Mouse (Mus musculus) forebrain, embryonic 14.5 days (tissue): ENCODE data around the gene Slc35b2. TPM values are rescaled to one million over a fixed set of nuclear protein-coding genes. Genes with fewer than 3 reads are reported as not detected.

Experiments used
- ATAC-seq: fragments of 200-750 bp; cut with Nextera tagmentation; 2 replicates; pipeline ENCODE4 v1.8.0; 2017; ENCODE audit warnings: mild to moderate bottlenecking, moderate library complexity
- DNase-seq: peaks from one replicate; pipeline ENCODE4 v3.0.0-alpha.2; 2015; ENCODE audit warnings: low spot score
- H3K27ac ChIP-seq: fragments of 300-500 bp; sonication (generic); 2 replicates; pipeline ENCODE4 v1.5.1; 2014; ENCODE audit warnings: low read depth, mild to moderate bottlenecking, control low read depth, low read length, moderate library complexity
- H3K27me3 ChIP-seq: fragments of 300-500 bp; sonication (generic); replicated peaks from 2 replicates; pipeline ENCODE4 v1.6.1; 2014; ENCODE audit warnings: low read length, control low read depth, mixed read lengths; ENCODE audit not compliant: control insufficient read depth, insufficient read depth
- H3K36me3 ChIP-seq: fragments of 300-500 bp; sonication (generic); 2 replicates; pipeline ENCODE4 v1.6.1; 2014; ENCODE audit warnings: low read length, control low read depth; ENCODE audit not compliant: control insufficient read depth, insufficient read depth
- H3K4me1 ChIP-seq: fragments of 300-500 bp; sonication (generic); 2 replicates; pipeline ENCODE4 v1.6.1; 2014; ENCODE audit warnings: antibody characterized with exemption, low read length, control low read depth; ENCODE audit not compliant: control insufficient read depth, insufficient read depth
- H3K4me2 ChIP-seq: fragments of 300-500 bp; sonication (generic); 2 replicates; pipeline ENCODE4 v1.6.1; 2014; ENCODE audit warnings: mild to moderate bottlenecking, control low read depth, low read length
- H3K4me3 ChIP-seq: fragments of 300-500 bp; sonication (generic); 2 replicates; pipeline ENCODE4 v1.5.1; 2014; ENCODE audit warnings: low read depth, low read length, control low read depth
- H3K9ac ChIP-seq: fragments of 300-500 bp; sonication (generic); 2 replicates; pipeline ENCODE4 v1.6.1; 2014; ENCODE audit warnings: mild to moderate bottlenecking, low read length, control low read depth, moderate library complexity
- H3K9me3 ChIP-seq: fragments of 300-500 bp; sonication (generic); replicated peaks from 2 replicates; pipeline ENCODE4 v1.6.1; 2016; ENCODE audit warnings: low read length, control low read depth, mixed read lengths; ENCODE audit not compliant: control insufficient read depth
- WGBS: fragments of 180-500 bp; shearing (Covaris S2); extraction: QIAGEN DNeasy Blood & Tissue Kit; methylation state at CpG from one replicate; pipeline ENCODE4 v1.1.7; 2014; 5-methylcytosine and 5-hydroxymethylcytosine counted together
- polyA plus RNA-seq: library from polyadenylated mRNA; unstranded; fragments of >200 nt; fragmentation: Nextera tagmentation; extraction: Ambion mirVana; gene quantifications from 2 replicates; pipeline ENCODE4 v1.2.1, GENCODE M21; 2014

The Slc35b2 gene
- polyA plus RNA-seq, 1 experiment from 2014 or later: 102 TPM

- DNase-seq (no peak), ATAC-seq (no peak)
- Histone ChIP-seq H3K9ac (no peak overlapping the region), H3K27ac (no peak overlapping the region), H3K4me3 (0 out of 2 replicates have a peak overlapping the region, but pooled peaks have one; percentile 58), H3K9me3 (no peaks in the 10 kb centered on the region), H3K4me1 (no peaks in the 10 kb centered on the region), H3K27me3 (peaks cover 7% of the 10 kb centered on the region; the same call in 1 of the 2 replicates), H3K36me3 (no peaks in the 10 kb centered on the region), H3K4me2 (peak overlapping the region; percentile 95)
- 73% methylated on average over 3 of the region's 3 CpGs for WGBS
These were observed 7.0 kb upstream of the Slc35b2 start for GRCm38 (mm10) chr17:45556514-45557245.

- ATAC-seq (no peak), DNase-seq (no peak)
- Histone ChIP-seq H3K27ac (no peak overlapping the region), H3K4me2 (no peak overlapping the region), H3K4me1 (no peaks in the 10 kb centered on the region), H3K9me3 (no peaks in the 10 kb centered on the region), H3K4me3 (no peak overlapping the region), H3K36me3 (no peaks in the 10 kb centered on the region), H3K27me3 (peaks cover 7% of the 10 kb centered on the region; the same call in 1 of the 2 replicates), H3K9ac (no peak overlapping the region; the same call in 1 of the 2 replicates)
- WGBS: 80% methylated on average over 7 of the region's 7 CpGs
These were observed 6.3 kb upstream of the Slc35b2 start for GRCm38 (mm10) chr17:45557246-45557824.

- 70% methylated on average over 16 of the region's 16 CpGs for WGBS
- no peak for DNase-seq
These were observed 5.4 kb upstream of the Slc35b2 start for GRCm38 (mm10) chr17:45557998-45558862.

GRCm38 (mm10) chr17:45559732-45560525, 3.7 kb upstream of the Slc35b2 start:
- WGBS: 83% methylated on average over 15 of the region's 15 CpGs
- H3K27me3 ChIP-seq: peaks cover 7% of the 10 kb centered on the region; the same call in 1 of the 2 replicates

More at GRCm38 (mm10) chr17:45557998-45558862, 5.4 kb upstream of the Slc35b2 start:
- Histone ChIP-seq H3K27ac (no peak overlapping the region), H3K4me1 (no peaks in the 10 kb centered on the region), H3K27me3 (peaks cover 7% of the 10 kb centered on the region; the same call in 1 of the 2 replicates), H3K4me2 (no peak overlapping the region), H3K4me3 (no peak overlapping the region), H3K9ac (peak overlapping the region; percentile 25; the same call in 1 of the 2 replicates), H3K9me3 (no peaks in the 10 kb centered on the region), H3K36me3 (no peaks in the 10 kb centered on the region)
- ATAC-seq: no peak

GRCm38 (mm10) chr17:45563216-45563615, 458 bp upstream of the Slc35b2 start:
- Histone ChIP-seq H3K4me1 (peaks cover 8% of the 10 kb centered on the region), H3K27ac (no peak overlapping the region), H3K27me3 (no peaks in the 10 kb centered on the region), H3K9me3 (no peaks in the 10 kb centered on the region), H3K4me3 (no peak overlapping the region), H3K9ac (no peak overlapping the region), H3K36me3 (peaks cover 33% of the 10 kb centered on the region), H3K4me2 (peak overlapping the region; percentile 98; the same call in 1 of the 2 replicates)
- 79% methylated on average over 12 of the region's 12 CpGs for WGBS
- ATAC-seq (no peak), DNase-seq (no peak)

More at GRCm38 (mm10) chr17:45559732-45560525, 3.7 kb upstream of the Slc35b2 start:
- Histone ChIP-seq H3K36me3 (no peaks in the 10 kb centered on the region), H3K4me1 (peaks cover 5% of the 10 kb centered on the region), H3K27ac (no peak overlapping the region), H3K9me3 (no peaks in the 10 kb centered on the region), H3K4me3 (no peak overlapping the region), H3K4me2 (no peak overlapping the region), H3K9ac (no peak overlapping the region)
- DNase-seq: no peak
- ATAC-seq: no peak

GRCm38 (mm10) chr17:45564531-45565084, 934 bp downstream of the Slc35b2 start:
- Histone ChIP-seq H3K27me3 (no peaks in the 10 kb centered on the region), H3K4me1 (peaks cover 8% of the 10 kb centered on the region), H3K4me2 (peak overlapping the region; percentile 98), H3K36me3 (peaks cover 47% of the 10 kb centered on the region), H3K27ac (peak overlapping the region; percentile 81), H3K9ac (peak overlapping the region; percentile 88), H3K9me3 (no peaks in the 10 kb centered on the region), H3K4me3 (peak overlapping the region; percentile 82)
- no peak for DNase-seq
- ATAC-seq: no peak
- WGBS: 7% methylated on average over 18 of the region's 18 CpGs

GRCm38 (mm10) chr17:45565103-45565502, 1.4 kb downstream of the Slc35b2 start:
- Histone ChIP-seq H3K4me2 (peak overlapping the region; percentile 98), H3K9me3 (no peaks in the 10 kb centered on the region), H3K27me3 (no peaks in the 10 kb centered on the region), H3K36me3 (peaks cover 52% of the 10 kb centered on the region), H3K27ac (no peak overlapping the region), H3K4me3 (peak overlapping the region; percentile 82), H3K4me1 (peaks cover 8% of the 10 kb centered on the region), H3K9ac (peak overlapping the region; percentile 88)
- DNase-seq: no peak
- no peak for ATAC-seq
- WGBS: 93% methylated on average over 11 of the region's 11 CpGs

- Histone ChIP-seq H3K4me3 (no peak overlapping the region), H3K9me3 (no peaks in the 10 kb centered on the region), H3K27ac (no peak overlapping the region), H3K36me3 (peaks cover 61% of the 10 kb centered on the region), H3K9ac (no peak overlapping the region), H3K4me2 (no peak overlapping the region), H3K27me3 (no peaks in the 10 kb centered on the region), H3K4me1 (peaks cover 8% of the 10 kb centered on the region)
- WGBS: 100% methylated on average over 1 of the region's 1 CpGs
- DNase-seq (no peak), ATAC-seq (no peak)
These were observed 2.3 kb downstream of the Slc35b2 start for GRCm38 (mm10) chr17:45566031-45566359.
